Mouse (Mus musculus): ENCODE results near the gene Rbms3. TPM values are rescaled to one million over a fixed set of nuclear protein-coding genes. Genes with fewer than 3 reads are reported as not detected.

Gene Rbms3
- total and polyA plus RNA-seq, 3 experiments, result not detected

DNA sequence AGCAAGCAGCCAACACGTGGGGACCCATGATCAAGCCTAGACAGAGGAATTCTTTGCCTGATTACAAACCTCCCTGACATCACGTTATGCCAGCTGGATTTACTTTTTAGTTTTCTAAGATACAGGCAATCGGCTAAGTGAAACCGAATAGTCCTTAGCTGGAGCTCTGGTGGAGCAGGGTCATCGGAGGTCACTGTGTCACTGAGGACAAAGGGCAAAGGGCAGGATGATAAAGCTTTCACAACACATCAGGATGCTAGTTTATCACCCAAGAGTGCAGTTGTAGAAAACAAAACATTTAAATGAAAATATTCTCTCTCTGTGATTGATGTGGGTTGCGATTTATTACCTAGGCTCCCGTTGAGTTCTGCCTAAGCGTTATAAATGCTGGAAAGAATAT is 233.1 kb downstream of the Rbms3 start:
- in situ Hi-C loops (cut with MboI; ENCODE audit: low pct_ligation_motif_present, low pct_unique_long_range_greater_than_20kb, low sequenced_read_pairs), result no loop called here
- Histone ChIP-seq H3K9ac (ENCODE audit: insufficient read depth, low read depth) (no peak overlapping the region), H3K4me3 (replicated peaks in 1 of 3; ENCODE audit: low read depth in 2 of 3, low read length in 2 of 3, poor library complexity in 1 of 3) (no peak overlapping the region), H3K27ac (ENCODE audit: insufficient read depth, low read depth) (no peak overlapping the region), H3K4me2 (ENCODE audit: insufficient read depth, low read depth, poor library complexity, severe bottlenecking) (no peak overlapping the region), H3K36me3 (replicated peaks in 1 of 2; ENCODE audit: control insufficient read depth in 1 of 2, insufficient read depth in 1 of 2, low read length in 1 of 2) (no peaks in the 10 kb centered on the region), H3K4me1 (ENCODE audit: control insufficient read depth in 1 of 2, insufficient read depth in 2 of 2) (no peaks in the 10 kb centered on the region), H3K79me2 (replicated peaks; ENCODE audit: control insufficient read depth, extremely low read depth, insufficient read depth, poor library complexity, severe bottlenecking) (no peaks in the 10 kb centered on the region), H3K9me3 (replicated peaks; ENCODE audit: low read length) (peaks cover 73% of the 10 kb centered on the region), H3K27me3 (replicated peaks) (no peaks in the 10 kb centered on the region)
- TF ChIP-seq CTCF (conservative IDR thresholded peaks at IDR 0.05 in 1 of 2, IDR thresholded peaks at IDR 0.05 in 1 of 2; ENCODE audit: low read depth in 2 of 2, low read length in 2 of 2), result no peak
- no peak for TF ChIP-seq EP300 (IDR thresholded peaks at IDR 0.05; ENCODE audit: low read length)
- no peak for TF ChIP-seq E2F4 (IDR thresholded peaks at IDR 0.05; ENCODE audit: insufficient replicate concordance, low read depth, low read length)
- TF ChIP-seq USF2 (conservative IDR thresholded peaks at IDR 0.05; ENCODE audit: low read depth, low read length), result no peak
- no peak for TF ChIP-seq BHLHE40 (IDR thresholded peaks at IDR 0.05; ENCODE audit: low read depth, low read length)
- no peak for TF ChIP-seq MAZ (IDR thresholded peaks at IDR 0.05; ENCODE audit: low read depth, low read length)
- TF ChIP-seq RAD21 (IDR thresholded peaks at IDR 0.05; ENCODE audit: low read depth, low read length), result no peak
- TF ChIP-seq KAT2A (IDR thresholded peaks at IDR 0.05; ENCODE audit: insufficient replicate concordance, low read length), result no peak
- TF ChIP-seq UBTF (IDR thresholded peaks at IDR 0.05; ENCODE audit: low read depth, low read length), result no peak
- TF ChIP-seq MAX (IDR thresholded peaks at IDR 0.05; ENCODE audit: low read length), result no peak
- no peak for TF ChIP-seq ZMIZ1 (IDR thresholded peaks at IDR 0.05; ENCODE audit: low read depth, low read length)
- no peak for TF ChIP-seq ZC3H11A (IDR thresholded peaks at IDR 0.05; ENCODE audit: low read depth, low read length)
- dilution Hi-C loops (cut with MboI; ENCODE audit: extremely low pct_ligation_motif_present, extremely low pct_unique_long_range_greater_than_20kb, low sequenced_read_pairs), result no loop called here
- DNase-seq (ENCODE audit: extremely low read depth), result no peak

DNA sequence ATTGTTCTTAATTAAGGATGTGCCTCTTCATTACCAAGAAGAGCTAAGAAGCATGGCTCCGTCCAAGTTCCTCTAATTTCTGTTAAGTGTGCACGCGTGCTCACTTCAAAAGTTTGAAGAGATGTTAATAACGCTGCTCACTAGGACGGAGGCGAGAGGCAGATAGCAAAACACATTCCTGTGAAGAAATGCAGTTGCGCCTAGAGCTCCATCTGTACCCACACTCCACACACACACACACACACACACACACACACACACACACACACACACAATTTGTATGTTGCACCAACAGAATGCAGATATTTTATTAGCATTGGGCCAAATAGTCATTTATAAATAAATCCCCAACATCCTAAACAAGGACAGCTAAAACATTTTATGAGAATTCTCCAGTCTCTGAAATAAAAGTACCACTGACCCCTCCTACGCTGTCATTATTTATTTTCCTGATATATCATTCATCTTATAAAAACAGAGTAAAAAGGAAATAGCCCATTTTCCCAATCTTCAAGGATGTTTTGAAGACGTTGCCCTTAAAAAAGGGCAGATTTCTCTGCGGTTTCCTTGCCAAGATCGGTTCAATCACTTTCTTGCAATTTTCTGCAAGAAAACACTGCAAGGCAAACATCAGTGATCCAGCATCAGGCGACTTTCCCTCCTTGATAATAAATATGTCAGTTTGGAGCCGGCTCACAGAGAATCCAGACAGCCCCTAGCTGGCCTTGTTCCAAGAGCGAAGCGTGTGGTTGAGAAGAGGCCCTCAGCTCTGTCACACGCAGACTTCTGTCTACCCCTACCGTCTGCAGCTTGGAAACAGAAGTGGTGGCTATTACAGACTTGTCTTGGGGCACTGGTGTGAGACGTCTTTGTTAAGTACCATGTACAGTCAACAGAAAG is 235.8 kb downstream of the Rbms3 start:
- Histone ChIP-seq H3K27me3 (replicated peaks) (no peaks in the 10 kb centered on the region), H3K36me3 (replicated peaks in 1 of 2; ENCODE audit: control insufficient read depth in 1 of 2, insufficient read depth in 1 of 2, low read length in 1 of 2) (no peaks in the 10 kb centered on the region), H3K4me2 (ENCODE audit: insufficient read depth, low read depth, poor library complexity, severe bottlenecking) (no peak overlapping the region), H3K9ac (ENCODE audit: insufficient read depth, low read depth) (no peak overlapping the region), H3K4me3 (replicated peaks in 1 of 3; ENCODE audit: low read depth in 2 of 3, low read length in 2 of 3, poor library complexity in 1 of 3) (no peak overlapping the region), H3K27ac (ENCODE audit: insufficient read depth, low read depth) (no peak overlapping the region), H3K79me2 (replicated peaks; ENCODE audit: control insufficient read depth, extremely low read depth, insufficient read depth, poor library complexity, severe bottlenecking) (no peaks in the 10 kb centered on the region), H3K4me1 (ENCODE audit: control insufficient read depth in 1 of 2, insufficient read depth in 2 of 2) (no peaks in the 10 kb centered on the region), H3K9me3 (replicated peaks; ENCODE audit: low read length) (peaks cover 67% of the 10 kb centered on the region)
- in situ Hi-C loops (cut with MboI; ENCODE audit: low pct_ligation_motif_present, low pct_unique_long_range_greater_than_20kb, low sequenced_read_pairs) (no loop called here), dilution Hi-C loops (cut with MboI; ENCODE audit: extremely low pct_ligation_motif_present, extremely low pct_unique_long_range_greater_than_20kb, low sequenced_read_pairs) (no loop called here)
- TF ChIP-seq MXI1 (IDR thresholded peaks at IDR 0.05; ENCODE audit: low read depth, low read length) (no peak), NELFE (IDR thresholded peaks at IDR 0.05; ENCODE audit: low read depth, low read length) (no peak), JUND (conservative IDR thresholded peaks at IDR 0.05; ENCODE audit: low read depth, low read length) (no peak), MEF2A (IDR thresholded peaks at IDR 0.05; ENCODE audit: borderline replicate concordance, low read depth, low read length) (no peak), MAX (IDR thresholded peaks at IDR 0.05; ENCODE audit: low read length) (no peak), SMC3 (IDR thresholded peaks at IDR 0.05; ENCODE audit: low read depth, low read length) (no peak), CTCF (conservative IDR thresholded peaks at IDR 0.05 in 1 of 2, IDR thresholded peaks at IDR 0.05 in 1 of 2; ENCODE audit: low read depth in 2 of 2, low read length in 2 of 2) (no peak), TCF12 (IDR thresholded peaks at IDR 0.05; ENCODE audit: low read depth, low read length) (no peak), MAZ (IDR thresholded peaks at IDR 0.05; ENCODE audit: low read depth, low read length) (no peak), ELF1 (IDR thresholded peaks at IDR 0.05; ENCODE audit: low read depth, low read length) (no peak), POLR2A (IDR thresholded peaks at IDR 0.05; ENCODE audit: low read depth, low read length) (no peak), GABPA (IDR thresholded peaks at IDR 0.05; ENCODE audit: insufficient replicate concordance, low read depth, low read length) (no peak), NRF1 (IDR thresholded peaks at IDR 0.05; ENCODE audit: low read depth, low read length) (no peak), UBTF (IDR thresholded peaks at IDR 0.05; ENCODE audit: low read depth, low read length) (no peak), ETS1 (conservative IDR thresholded peaks at IDR 0.05; ENCODE audit: low read depth, low read length) (no peak), EP300 (IDR thresholded peaks at IDR 0.05; ENCODE audit: low read length) (no peak), E2F4 (IDR thresholded peaks at IDR 0.05; ENCODE audit: insufficient replicate concordance, low read depth, low read length) (no peak)
- no peak for DNase-seq (ENCODE audit: extremely low read depth)
